Mouse (Mus musculus) left cerebral cortex, postnatal 10 days (tissue): Measurements from ENCODE around the gene Zfp42. TPM values are rescaled to one million over a fixed set of nuclear protein-coding genes. Genes with fewer than 3 reads are reported as not detected.
"Not testable (repeated sequence)": the region's sequence is repeated elsewhere in the genome, so short reads cannot be mapped to it uniquely, and the experiment has no call there.

ENCODE experiments used
- DNase-seq, 2 experiments: peaks; one replicate each; pipeline ENCODE4 v3.0.0; 2021 to 2022; ENCODE audit warnings: low spot score in 2 of 2, mixed read lengths in 1 of 2; ENCODE audit errors: extremely low spot score in 1 of 2
- intact Hi-C: fragments of 180-260 bp; cut with DNase I; formaldehyde crosslinking; loops from one replicate; pipeline ENCODE4 v1.15.1; 2025
- total RNA-seq, 2 experiments: library from RNA; stranded (reverse); gene quantifications; 2 replicates each; pipeline ENCODE4 v1.2.3; 2021

The Zfp42 gene
- total RNA-seq, result not detected

DNA sequence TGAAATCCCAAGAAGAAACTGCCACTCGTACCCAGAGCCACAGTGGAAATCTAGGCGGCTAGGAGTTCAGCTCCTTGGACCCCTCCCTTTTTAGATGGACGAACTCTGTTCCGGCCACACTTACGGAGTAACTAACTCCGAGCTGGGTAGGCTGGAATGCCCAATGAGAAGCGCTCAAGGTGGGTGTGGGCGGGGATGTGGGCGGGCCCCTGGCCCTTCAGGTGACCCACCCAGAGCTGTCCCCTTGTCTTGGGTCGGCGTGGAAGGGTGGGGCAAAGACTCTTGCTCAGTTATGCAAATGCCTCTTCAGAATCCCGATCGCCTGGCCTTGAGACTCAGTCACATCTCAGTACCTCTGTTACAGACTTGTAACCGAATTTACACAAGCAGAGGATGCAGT, at the start of gene Zfp42:
TSS of gene Zfp42 (minus strand) at position 85 of the 400 bp plus-strand sequence.
- intact Hi-C loops, result no loop called here

DNA sequence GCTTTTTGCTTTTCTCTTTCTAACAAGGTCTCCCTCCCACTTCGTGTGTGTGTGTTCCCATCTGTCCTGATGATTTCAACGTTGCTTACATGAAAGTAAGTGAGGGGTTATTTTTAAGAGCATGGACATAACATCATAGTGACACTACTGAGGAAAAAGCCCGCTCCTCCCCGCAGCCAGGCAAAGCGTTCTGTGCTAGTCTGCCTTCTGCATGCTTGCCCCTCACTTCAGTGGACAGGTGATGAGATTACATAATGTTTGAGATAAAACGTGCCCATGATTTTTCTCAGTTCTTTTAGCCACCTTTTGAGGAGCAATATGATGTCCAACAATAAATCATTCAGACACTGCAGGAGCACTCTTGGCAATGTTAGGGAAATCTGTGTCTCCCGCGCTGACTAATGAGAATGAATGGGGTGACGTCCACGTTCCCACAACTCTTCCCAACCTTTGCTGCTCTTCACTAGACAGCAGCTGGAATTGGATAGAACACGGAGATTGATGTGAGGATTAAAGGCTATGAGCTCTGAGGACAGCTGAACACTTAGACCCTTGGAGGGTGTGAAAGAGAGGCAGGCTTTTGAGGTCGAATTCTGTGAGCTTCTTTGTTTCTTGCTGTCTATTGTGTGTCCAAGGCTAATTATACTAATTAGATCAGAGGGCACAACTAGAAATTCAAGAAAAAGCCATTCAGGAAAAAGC, 49.4 kb upstream of the Zfp42 start:
- no peak for DNase-seq
- intact Hi-C loops, result no loop called here

More for the DNA sequence above, at the start of gene Zfp42:
- DNase-seq, result no peak

DNA sequence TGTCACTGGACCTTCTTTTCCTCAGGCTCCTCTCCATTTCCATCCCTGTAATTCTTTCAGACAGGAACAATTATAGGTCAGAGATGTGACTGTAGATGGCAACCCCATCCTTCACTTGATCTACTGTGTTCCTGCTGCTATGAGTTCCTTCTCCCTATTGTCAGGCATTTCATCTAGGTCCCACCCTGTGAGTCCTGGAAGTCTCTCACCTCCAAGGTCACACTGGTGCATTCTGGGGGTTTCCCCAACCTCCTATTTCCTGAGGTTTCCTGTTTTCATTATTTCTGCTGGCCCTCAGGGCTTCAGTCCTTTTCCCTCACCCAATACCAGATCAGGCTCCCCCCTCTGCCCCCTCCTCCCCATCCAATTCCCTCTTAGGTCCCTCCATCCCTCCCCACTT, 45.5 kb upstream of the Zfp42 start:
- DNase-seq, intact Hi-C loops: not testable (repeated sequence)

DNA sequence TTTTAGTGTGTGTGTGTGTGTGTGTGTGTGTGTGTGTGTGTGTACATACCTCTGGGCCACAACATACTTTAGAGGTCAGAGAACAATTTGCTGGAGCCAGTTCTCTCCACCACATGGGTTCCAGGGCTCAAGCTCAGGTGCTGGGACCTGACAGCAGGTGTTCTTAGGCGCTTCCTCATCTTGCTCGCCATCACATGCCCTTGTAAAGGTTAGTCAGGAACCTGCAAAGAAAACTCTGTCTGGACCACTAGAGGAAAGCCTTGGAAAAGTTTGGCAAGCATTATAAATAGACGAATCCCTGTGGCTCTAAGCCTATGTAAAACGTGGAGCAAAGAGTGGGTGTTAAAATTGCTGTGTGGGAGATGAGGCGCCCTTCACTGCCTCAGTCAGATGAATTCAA, 31.8 kb upstream of the Zfp42 start:
- intact Hi-C loops, result no loop called here
- no peak for DNase-seq

DNA sequence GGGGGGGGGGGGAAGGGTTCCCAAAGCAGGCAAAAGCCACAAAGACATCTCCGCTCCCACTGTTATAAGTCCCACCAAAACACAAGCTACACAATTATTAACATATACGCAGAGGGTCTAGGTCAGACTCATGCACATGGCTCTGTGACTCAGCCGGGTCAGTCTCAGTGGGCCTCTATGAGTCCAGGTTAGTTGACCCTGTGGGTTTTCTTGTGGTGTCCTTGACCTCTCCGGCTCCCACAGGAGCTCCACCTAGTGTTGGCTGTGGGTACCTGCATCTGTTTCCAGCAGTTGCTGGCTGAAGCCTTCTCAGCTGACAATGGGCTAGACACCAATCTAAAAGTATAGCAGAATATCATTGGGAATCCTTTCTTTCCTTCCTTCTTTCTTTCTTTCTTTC, 26.7 kb upstream of the Zfp42 start:
- DNase-seq, result no peak
- intact Hi-C loops, result no loop called here

DNA sequence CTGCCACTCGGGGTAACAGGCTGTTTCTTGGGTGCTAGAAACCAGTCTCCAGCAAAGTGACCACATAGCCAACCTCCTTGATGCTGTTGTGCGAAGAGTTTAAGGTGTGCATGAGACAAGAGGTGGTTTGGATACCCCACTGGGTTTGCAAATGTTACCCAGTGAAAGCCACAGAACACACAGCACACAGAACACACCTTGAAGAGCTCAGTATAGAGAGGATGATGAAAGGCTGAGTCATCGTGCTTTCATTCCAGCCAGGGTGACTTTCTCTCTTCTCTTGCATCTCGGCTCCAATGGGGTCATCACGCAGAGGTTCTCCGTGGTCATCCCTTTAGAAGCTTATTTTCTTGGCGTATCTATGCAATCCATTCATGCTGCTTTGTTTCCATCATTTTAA, 24.9 kb upstream of the Zfp42 start:
- intact Hi-C loops, result no loop called here
- no peak for DNase-seq

DNA sequence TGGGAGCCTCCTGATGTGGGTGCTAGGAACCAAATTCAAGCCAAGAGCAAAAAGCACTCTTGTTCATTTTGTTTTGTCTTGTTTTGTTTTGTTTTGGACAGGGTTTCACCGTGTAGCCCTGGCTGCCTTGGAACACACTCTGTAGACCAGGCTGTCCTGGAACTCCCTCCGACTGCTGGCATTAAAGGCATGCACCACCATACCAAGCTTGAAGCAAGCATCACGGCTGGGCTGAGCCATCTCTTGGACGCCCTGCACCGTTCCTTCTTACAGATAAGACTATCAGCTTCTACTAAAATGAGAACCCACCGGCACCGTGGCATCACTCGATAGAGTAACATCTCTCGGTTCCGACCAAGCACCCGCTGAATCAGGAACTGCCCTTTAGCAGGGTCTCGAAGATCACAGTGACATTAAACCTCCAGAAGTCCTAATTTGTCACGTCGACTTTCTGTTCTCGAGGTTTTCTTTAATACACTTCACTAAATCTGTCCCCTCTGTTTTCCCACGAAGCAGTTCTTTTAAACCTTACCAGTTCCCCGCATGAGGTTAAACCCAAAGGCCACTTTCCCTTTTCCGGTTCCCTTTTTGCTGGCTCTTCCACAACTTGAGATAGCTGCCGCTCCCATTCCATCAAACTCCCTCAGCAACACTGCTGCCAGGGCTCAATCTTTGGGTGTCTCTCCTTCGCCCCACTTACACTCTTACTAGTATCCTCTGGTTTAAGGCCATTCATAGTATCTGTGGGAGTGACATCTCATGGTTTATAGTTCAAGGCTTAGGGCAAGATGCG, 23.3 kb upstream of the Zfp42 start:
- DNase-seq, result no peak
- intact Hi-C loops, result no loop called here

DNA sequence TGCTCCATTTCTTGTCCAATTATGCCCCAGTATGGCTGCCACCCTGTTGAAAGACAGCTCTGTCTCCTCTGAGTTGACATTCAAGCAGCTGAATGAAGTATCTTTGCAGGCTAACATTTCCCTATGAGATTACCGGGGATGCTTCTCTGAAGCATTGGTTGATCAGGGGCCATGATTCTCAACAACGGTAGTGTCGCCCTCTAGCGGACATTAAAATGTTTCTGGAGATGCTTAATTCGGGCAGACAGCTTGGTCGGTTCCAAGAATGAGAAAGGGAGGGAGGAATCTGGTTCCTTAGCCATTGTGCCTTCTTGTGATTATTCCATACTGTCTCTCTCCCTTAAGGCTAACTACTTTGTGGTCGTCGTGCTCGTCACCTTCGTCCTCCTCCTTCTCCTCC, 21.9 kb upstream of the Zfp42 start:
- intact Hi-C loops, result no loop called here
- DNase-seq, result no peak

DNA sequence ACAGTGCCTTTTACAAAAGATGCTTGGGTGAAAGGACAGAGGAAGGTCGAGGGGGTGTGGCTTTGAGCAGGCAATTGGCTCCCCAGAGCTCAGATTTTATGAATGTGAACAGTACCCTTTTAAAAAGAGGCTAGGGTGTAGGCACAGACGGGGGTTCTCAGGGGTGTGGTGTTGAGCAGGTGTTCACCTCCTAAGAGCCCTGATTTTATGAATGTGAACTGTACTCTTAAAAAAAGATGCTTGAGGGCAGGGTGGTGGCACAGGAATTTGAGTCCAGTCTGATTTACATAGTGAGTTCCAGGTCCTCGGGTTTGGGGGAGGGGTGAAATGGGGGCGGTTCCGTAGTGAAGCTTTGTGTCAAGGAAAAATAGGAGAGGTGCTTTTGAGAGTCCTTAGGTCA, 14.0 kb upstream of the Zfp42 start:
- DNase-seq, result no peak
- intact Hi-C loops, result no loop called here

DNA sequence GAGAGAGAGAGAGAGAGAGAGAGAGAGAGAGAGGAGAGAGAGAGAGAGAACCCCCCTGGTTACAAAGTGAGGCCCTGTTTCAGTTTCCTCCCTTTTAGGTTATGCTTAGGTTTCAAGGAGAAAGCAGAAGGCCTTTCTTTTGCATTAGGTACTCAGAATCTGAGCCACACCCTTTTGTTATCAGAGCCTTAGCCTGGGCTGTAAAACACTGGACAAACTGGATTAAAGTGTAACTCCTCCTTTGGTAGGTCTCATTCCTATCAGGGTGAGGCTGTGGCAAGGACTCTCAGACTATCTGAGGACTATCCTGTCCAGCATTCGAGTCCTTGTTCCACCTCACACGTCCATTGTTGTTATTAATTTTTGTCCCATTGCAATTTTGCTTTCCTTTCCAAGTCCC, 1.4 kb upstream of the Zfp42 start:
- no peak for DNase-seq
- intact Hi-C loops, result no loop called here

DNA sequence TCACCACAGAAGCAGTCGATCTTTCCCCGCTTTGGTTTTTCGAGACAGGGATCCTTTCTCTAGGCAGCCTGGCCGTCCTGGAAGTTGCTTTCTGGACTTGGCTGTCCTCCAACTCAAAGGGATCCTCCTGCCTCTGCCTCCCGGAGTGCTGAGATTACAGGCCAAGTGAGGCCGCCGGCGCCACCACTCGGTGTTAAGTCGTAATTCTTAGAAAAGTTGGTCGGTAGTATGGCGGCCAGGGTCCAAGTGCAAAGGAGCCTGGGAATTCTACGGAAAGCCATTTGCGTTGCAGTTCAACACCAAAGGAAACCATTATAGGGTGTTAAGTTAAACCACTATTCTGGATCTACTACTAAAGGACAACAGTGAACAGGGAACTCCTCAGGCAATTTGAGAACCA, 1.1 kb downstream of the Zfp42 start:
- DNase-seq, result no peak
- intact Hi-C loops, result no loop called here

DNA sequence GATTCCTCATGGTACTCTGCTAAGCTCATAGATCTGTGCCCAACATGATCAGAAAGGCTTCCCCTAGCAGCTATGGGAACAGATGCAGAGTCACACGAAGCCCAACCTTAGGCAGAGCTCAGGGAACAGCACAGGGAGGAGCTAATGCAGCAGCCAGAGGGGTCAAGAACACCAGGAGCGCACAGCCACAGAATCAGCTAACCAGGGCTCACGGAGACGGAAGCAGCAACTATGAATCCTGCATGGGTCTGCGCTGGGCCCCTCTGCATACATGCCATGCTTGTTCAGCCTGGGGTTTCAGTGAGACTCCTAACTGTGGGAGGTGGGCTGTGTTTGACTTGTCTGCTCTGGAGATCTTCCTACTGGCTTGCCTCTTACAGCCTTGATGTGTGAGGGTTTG, 7.0 kb downstream of the Zfp42 start:
- intact Hi-C loops, result no loop called here
- DNase-seq, result no peak

DNA sequence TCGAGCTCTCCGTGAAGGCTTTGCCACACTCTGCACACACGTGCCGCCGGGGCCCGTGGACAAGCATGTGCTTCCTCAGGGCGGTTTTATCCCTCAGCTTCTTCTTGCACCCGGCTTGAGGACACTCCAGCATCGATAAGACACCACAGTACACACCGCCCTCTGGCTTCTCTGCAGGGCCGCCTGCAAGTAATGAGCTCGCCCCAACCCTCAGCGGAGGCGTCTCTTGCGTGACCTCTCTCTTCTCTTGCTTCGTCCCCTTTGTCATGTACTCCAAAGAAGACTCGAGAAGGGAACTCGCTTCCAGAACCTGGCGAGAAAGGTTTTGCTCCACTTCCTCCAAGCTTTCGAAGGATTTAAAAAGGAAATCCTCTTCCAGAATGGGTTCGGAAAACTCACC, 11.0 kb downstream of the Zfp42 start:
- intact Hi-C loops, result no loop called here
- no peak for DNase-seq

DNA sequence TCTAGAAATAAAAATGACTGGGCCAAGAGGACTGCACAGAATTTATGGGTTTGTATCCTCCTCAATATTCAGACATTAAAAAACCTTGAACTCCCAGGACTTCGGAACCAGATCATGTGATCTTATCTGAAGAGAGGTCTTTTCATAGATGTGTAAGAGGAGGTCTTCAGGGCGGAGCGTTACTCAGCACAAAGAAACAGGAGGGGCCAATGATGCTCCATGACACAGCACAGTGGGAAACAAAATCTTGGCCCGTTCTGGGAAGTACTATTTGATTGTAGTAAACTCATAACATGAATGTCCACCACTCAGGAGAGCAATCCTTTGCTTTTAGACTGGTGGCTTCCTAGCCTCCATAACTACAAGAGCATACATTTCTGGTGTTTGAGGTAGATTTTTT, 12.6 kb downstream of the Zfp42 start:
- intact Hi-C loops, result no loop called here
- no peak for DNase-seq

DNA sequence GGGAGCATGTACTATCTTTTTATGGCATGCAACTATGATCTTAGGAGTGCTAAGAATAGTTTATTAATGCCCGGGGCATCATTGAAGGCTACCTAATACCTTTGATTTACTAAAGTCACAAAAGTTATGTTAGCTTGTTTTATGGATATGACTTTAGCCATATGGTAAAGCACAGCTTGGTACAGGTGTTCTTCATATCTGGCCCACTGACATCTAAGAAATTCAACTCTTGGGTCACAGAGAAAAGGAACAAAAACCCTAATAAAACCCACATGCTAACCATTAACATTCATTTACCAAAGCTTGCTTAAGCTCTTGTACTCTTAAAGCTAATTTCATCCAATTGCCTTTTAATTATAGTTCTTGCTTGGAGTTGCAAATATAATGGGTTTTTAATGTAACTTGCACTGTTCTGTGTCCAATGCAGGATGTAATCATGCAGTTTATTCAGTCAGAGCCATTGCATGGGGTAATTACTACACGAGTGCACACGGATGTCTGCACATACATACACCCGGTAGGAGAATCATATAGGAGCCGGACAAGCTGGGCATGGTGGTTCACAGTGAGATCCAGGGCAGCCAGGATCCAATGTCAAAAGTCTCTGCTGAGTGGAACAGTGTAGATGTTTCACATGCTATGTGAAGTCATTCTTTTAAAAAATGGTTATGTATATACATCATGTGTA, 16.2 kb downstream of the Zfp42 start:
- DNase-seq, result no peak
- intact Hi-C loops, result no loop called here

DNA sequence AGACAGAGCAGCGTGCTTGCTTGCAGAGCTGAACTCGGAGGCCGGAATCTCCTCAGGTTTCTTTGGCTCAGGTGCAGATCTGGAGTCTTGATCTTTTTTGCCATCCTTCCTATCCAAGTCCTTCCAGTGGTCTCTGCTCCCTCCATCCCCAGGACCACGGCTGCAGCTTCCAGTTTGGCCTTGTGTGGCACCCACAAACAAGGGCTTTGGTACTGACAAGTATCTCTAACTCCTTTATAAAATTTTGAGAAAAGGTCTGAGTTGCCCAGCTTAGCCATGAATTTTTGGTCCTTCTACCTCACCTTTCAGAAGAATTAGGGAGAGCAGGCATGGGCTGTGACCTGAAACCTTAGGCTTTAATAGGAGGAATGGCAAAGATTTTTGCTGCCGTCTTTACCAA, 17.0 kb downstream of the Zfp42 start:
- DNase-seq, result no peak
- intact Hi-C loops, result no loop called here

DNA sequence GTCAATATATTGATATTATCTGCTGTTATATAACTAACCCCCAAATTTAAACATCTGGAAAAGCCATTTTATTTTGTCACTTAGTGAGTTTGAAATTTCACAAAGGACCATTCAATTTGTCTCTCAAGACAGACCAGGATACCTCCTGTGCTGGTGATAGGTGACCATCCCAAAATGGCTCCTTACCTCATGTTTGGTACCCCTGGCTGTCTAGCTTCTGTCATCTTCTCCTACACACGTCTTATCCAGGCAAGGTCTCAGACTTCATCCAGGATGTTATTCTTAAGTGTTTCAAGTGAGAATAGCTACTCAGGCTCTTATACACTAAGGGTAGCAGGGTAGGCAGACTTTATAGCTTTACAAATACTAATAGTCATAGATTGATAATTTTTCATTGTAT, 17.9 kb downstream of the Zfp42 start:
- intact Hi-C loops, result no loop called here
- no peak for DNase-seq

DNA sequence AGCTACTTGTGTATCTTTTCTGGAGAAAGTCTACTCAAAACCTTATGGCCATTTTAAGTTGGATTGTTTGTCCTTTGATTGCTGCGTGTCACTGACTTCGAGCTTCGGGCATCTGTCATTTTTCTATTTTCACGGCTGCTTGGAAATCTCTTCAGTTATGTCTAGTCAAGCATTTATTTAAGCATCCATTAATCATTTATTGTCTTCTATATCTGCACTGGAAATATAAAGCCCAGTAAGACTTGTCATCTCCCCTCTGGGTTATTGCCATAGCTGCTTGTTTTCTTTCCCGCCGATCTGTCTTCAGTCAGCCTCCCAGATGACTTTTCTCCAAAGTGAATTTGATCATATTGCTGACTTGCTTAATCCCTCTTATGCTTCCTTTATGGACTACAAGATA, 19.3 kb downstream of the Zfp42 start:
- intact Hi-C loops, result no loop called here
- DNase-seq, result no peak

DNA sequence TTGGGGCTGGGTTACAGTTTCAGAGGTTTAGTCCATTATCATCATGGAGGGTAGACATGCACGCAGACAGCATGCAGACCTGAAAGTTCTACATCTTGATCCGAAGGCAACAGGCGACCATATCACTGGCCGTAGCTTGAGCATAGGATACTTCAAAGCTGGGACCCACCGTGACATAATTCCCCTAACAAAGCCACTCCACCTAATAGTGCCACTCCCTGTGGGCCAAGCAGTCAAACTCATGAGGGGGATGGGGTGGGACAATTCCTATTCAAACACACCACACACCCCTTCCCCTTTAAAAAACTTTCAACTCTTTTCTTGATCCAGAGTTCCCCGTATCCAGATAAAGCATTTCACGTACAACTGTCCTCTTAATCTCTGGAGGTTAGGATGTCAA, 23.5 kb downstream of the Zfp42 start:
- intact Hi-C loops, result no loop called here
- DNase-seq, result no peak

DNA sequence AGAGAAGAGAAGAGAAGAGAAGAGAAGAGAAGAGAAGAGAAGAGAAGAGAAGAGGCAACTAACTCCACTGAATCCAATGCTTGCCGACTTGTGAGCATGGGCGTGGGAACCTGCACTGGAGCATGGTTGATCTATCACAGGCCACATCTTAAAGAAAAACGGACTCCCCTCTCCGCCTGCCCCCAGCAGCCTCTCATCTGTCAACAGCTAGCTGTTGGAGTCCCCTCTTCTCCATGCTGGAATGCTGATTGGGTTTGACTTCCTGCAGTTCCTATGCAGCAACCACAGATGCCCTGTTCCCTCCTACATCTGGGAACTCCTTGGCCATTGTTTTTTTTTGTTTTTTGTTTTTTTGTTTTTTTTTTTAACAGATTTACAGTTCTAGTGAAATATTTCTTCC, 28.4 kb downstream of the Zfp42 start:
- intact Hi-C loops, result no loop called here
- DNase-seq, result no peak
